Mouse (Mus musculus) midbrain, postnatal 0 days (tissue): ENCODE results near the gene Hist1h4h. TPM values are rescaled to one million over a fixed set of nuclear protein-coding genes. Genes with fewer than 3 reads are reported as not detected.

Experiments used
- ATAC-seq: fragments of 200-750 bp; cut with Nextera tagmentation; 2 replicates; pipeline ENCODE4 v1.8.0; 2017; ENCODE audit warnings: moderate number of reproducible peaks, mild to moderate bottlenecking, moderate TSS enrichment, moderate library complexity; ENCODE audit not compliant: low FRiP score
- DNase-seq: peaks from one replicate; pipeline ENCODE4 v3.0.0-alpha.2; 2015; ENCODE audit warnings: low spot score
- H3K27ac ChIP-seq: fragments of 300-500 bp; sonication (generic); 2 replicates; pipeline ENCODE4 v1.5.1; 2014; ENCODE audit warnings: low read depth, mild to moderate bottlenecking, low read length, mixed read lengths
- H3K27me3 ChIP-seq: fragments of 300-500 bp; sonication (generic); 2 replicates; pipeline ENCODE4 v1.6.1; 2014; ENCODE audit warnings: low read length, control low read depth, mixed read lengths; ENCODE audit not compliant: insufficient read depth
- H3K36me3 ChIP-seq: fragments of 300-500 bp; sonication (generic); 2 replicates; pipeline ENCODE4 v1.6.1; 2014; ENCODE audit warnings: low read length, control low read depth, mixed read lengths; ENCODE audit not compliant: insufficient read depth
- H3K4me1 ChIP-seq: fragments of 300-500 bp; sonication (generic); 2 replicates; pipeline ENCODE4 v1.6.1; 2014; ENCODE audit warnings: mild to moderate bottlenecking, control low read depth, antibody characterized with exemption, low read length, mixed read lengths; ENCODE audit not compliant: insufficient read depth
- H3K4me2 ChIP-seq: fragments of 300-500 bp; sonication (generic); 2 replicates; pipeline ENCODE4 v1.6.1; 2014; ENCODE audit warnings: low read depth, mild to moderate bottlenecking, low read length, mixed read lengths; ENCODE audit not compliant: poor library complexity, severe bottlenecking
- H3K4me3 ChIP-seq: fragments of 300-500 bp; sonication (generic); 2 replicates; pipeline ENCODE4 v1.5.1; 2014; ENCODE audit warnings: low read depth, mild to moderate bottlenecking, low read length, moderate library complexity
- H3K9ac ChIP-seq: fragments of 300-500 bp; sonication (generic); replicated peaks from 2 replicates; pipeline ENCODE4 v1.6.1; 2014; ENCODE audit warnings: mild to moderate bottlenecking, low read length, moderate library complexity, mixed read lengths; ENCODE audit not compliant: poor library complexity, severe bottlenecking
- H3K9me3 ChIP-seq: fragments of 300-500 bp; sonication (generic); 2 replicates; pipeline ENCODE4 v1.6.1; 2016; ENCODE audit warnings: low read length, control low read depth
- CTCF ChIP-seq: IDR thresholded peaks from 2 replicates; pipeline ENCODE4 v1.5.1; 2016; ENCODE audit warnings: antibody characterized with exemption, mild to moderate bottlenecking
- WGBS: fragments of 180-500 bp; shearing (Covaris S2); extraction: QIAGEN DNeasy Blood & Tissue Kit; methylation state at CpG from one replicate; pipeline ENCODE4 v1.1.7; 2014; 5-methylcytosine and 5-hydroxymethylcytosine counted together
- polyA plus RNA-seq: library from polyadenylated mRNA; unstranded; fragments of >200 nt; fragmentation: Nextera tagmentation; extraction: Ambion mirVana; gene quantifications from 2 replicates; pipeline ENCODE4 v1.2.1, GENCODE M21; 2015
- total RNA-seq: library from RNA; depleted of rRNA; stranded (reverse); fragments of >200 nt; gene quantifications from 2 replicates; pipeline ENCODE4 v1.2.3, GENCODE M21; 2014

Gene Hist1h4h
- total and polyA plus RNA-seq, 2 experiments from 2014 or later = 4.0 to 1,474 TPM

DNA sequence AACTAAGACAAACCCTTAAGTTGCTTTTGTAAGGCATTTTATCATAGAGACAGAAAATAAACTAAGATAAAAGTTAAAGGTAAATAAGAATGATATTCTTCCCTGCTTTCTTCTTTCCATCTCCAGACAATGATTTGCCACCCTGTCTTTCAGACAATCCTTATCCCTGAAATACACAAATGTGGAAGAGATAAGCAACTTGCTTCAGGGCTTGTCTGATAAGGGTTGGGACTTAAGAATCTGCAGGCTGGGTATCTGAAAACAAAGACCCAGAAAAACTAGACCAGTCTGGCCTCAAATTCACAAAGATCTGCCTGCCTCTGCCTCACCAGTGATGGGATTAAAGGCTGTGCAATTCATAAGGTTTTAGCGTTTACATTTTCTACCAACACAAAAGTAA, 39.6 kb upstream of the Hist1h4h start:
- no peaks in the 10 kb centered on the region for H3K9me3 ChIP-seq
- TF ChIP-seq CTCF = no peak
- DNase-seq (no peak), ATAC-seq (no peak)
- H3K27me3 ChIP-seq = no peaks in the 10 kb centered on the region
- H3K9ac ChIP-seq = no peak overlapping the region
- H3K4me1 ChIP-seq = no peaks in the 10 kb centered on the region
- H3K27ac ChIP-seq = no peak overlapping the region
- no peak overlapping the region for H3K4me2 ChIP-seq
- H3K4me3 ChIP-seq = no peak overlapping the region
- no peaks in the 10 kb centered on the region for H3K36me3 ChIP-seq
- WGBS = 31% methylated on average over 1 of the region's 1 CpGs

DNA sequence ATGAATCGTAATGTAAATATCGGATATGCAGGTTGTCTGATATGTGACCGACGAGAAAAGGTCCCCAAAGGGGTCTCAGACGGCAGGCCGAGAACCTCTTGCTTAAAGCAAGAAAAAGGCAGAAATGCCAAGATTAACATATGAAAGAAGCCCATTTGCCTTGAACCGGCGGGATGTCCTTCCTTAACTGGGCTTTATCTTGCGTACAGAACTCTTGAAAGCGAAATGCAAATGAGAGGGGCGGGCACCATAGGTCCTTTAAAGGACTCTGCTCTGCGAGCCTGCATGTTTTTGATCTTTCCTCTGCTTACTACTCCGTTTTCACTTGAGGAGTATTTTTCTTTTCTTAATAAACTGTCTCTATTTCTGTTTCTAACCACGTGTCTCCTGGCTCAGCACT, 38.9 kb upstream of the Hist1h4h start:
- DNase-seq (no peak), ATAC-seq (no peak)
- Histone ChIP-seq H3K4me1 (no peaks in the 10 kb centered on the region), H3K36me3 (no peaks in the 10 kb centered on the region), H3K4me2 (peak overlapping the region; percentile 38), H3K9me3 (no peaks in the 10 kb centered on the region), H3K27me3 (no peaks in the 10 kb centered on the region), H3K4me3 (0 out of 2 replicates have a peak overlapping the region, but pooled peaks have one; percentile 0), H3K27ac (no peak overlapping the region), H3K9ac (no peak overlapping the region)
- TF ChIP-seq CTCF = no peak
- WGBS = 6% methylated on average over 14 of the region's 14 CpGs

- 0 out of 2 replicates have a peak, but pooled peaks cover 4% of the 10 kb centered on the region for H3K27me3 ChIP-seq
- no peak overlapping the region for H3K4me3 ChIP-seq
- no peak overlapping the region for H3K4me2 ChIP-seq
- no peak overlapping the region for H3K9ac ChIP-seq
- WGBS = 84% methylated on average over 6 of the region's 6 CpGs
- TF ChIP-seq CTCF = no peak
- DNase-seq = no peak
- H3K27ac ChIP-seq = no peak overlapping the region
- H3K4me1 ChIP-seq = no peaks in the 10 kb centered on the region
- H3K9me3 ChIP-seq = no peaks in the 10 kb centered on the region
- H3K36me3 ChIP-seq = no peaks in the 10 kb centered on the region
- no peak for ATAC-seq
Measured at GRCm38 (mm10) chr13:23495526-23495925, 35.3 kb upstream of the Hist1h4h start.

DNA sequence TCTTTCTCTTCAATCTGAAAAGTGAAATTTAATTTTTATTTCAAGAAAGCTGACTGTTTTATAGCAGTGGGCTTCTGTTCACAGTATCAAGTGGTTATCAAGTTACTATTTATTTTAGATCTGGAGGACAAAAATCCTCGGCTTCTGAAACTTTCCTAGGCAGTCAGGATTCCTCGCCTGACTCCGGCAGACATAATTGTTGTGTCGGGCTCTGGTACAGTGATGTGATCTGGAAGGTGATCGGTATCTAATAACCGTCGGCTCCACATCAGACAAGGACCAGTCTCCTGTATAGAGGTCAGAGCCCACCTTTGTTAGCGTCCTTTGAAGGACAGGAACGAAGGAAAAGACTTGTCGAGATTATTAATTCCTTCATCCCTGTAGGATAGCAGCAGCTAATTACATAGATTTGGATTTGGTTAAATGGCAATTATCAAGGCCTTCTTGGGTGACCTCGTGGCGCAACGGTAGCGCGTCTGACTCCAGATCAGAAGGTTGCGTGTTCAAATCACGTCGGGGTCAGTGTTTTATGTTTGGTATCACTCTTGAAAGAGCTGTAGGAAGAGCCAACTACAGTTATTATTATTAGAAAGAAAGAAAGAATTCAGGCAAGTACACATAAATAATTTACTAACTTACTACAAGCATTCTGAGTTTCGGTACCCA, 33.1 kb upstream of the Hist1h4h start:
- TF ChIP-seq CTCF = no peak
- H3K9ac ChIP-seq = no peak overlapping the region
- H3K27me3 ChIP-seq = 0 out of 2 replicates have a peak, but pooled peaks cover 4% of the 10 kb centered on the region
- H3K4me3 ChIP-seq = peak overlapping the region; percentile 31
- H3K9me3 ChIP-seq = no peaks in the 10 kb centered on the region
- H3K27ac ChIP-seq = no peak overlapping the region
- no peaks in the 10 kb centered on the region for H3K4me1 ChIP-seq
- 7% methylated on average over 19 of the region's 19 CpGs for WGBS
- H3K36me3 ChIP-seq = no peaks in the 10 kb centered on the region
- ATAC-seq (no peak), DNase-seq (peak; percentile 46)
- peak overlapping the region; percentile 45 for H3K4me2 ChIP-seq

- Histone ChIP-seq H3K27ac (no peak overlapping the region), H3K4me3 (peak overlapping the region; percentile 31), H3K9me3 (no peaks in the 10 kb centered on the region), H3K9ac (no peak overlapping the region), H3K27me3 (0 out of 2 replicates have a peak, but pooled peaks cover 4% of the 10 kb centered on the region), H3K4me2 (peak overlapping the region; percentile 45), H3K36me3 (no peaks in the 10 kb centered on the region), H3K4me1 (no peaks in the 10 kb centered on the region)
- TF ChIP-seq CTCF = no peak
- WGBS = 11% methylated on average over 10 of the region's 10 CpGs
- ATAC-seq (no peak), DNase-seq (no peak)
Measured at GRCm38 (mm10) chr13:23498653-23499052, 32.2 kb upstream of the Hist1h4h start.

GRCm38 (mm10) chr13:23499943-23500342, 30.9 kb upstream of the Hist1h4h start:
- WGBS = 11% methylated on average over 7 of the region's 7 CpGs
- no peak overlapping the region for H3K9ac ChIP-seq
- ATAC-seq (no peak), DNase-seq (no peak)
- no peak overlapping the region for H3K4me3 ChIP-seq
- no peaks in the 10 kb centered on the region for H3K36me3 ChIP-seq
- H3K4me2 ChIP-seq = 0 out of 2 replicates have a peak overlapping the region, but pooled peaks have one; percentile 4
- H3K27me3 ChIP-seq = 0 out of 2 replicates have a peak, but pooled peaks cover 4% of the 10 kb centered on the region
- no peaks in the 10 kb centered on the region for H3K9me3 ChIP-seq
- no peak for TF ChIP-seq CTCF
- H3K4me1 ChIP-seq = no peaks in the 10 kb centered on the region; the same call in 1 of the 2 replicates
- no peak overlapping the region for H3K27ac ChIP-seq
